Mouse (Mus musculus): ENCODE results near the gene Pax7. TPM values are rescaled to one million over a fixed set of nuclear protein-coding genes. Genes with fewer than 3 reads are reported as not detected.

The Pax7 gene
- polyA plus RNA-seq, 1 experiment from 2014 or later = 2.6 TPM

Other genes starting within 250 kb of the Pax7 start
- not detected in 2 replicates for gene Gm21969, start 230.3 kb downstream of the Pax7 start, polyA plus RNA-seq (2015; fragmentation: Nextera tagmentation; extraction: Ambion mirVana)
- gene Aldh4a1, start 210.7 kb downstream of the Pax7 start, polyA plus RNA-seq (2015; fragmentation: Nextera tagmentation; extraction: Ambion mirVana) = 37.1 and 37.7 TPM in 2 replicates
- gene Tas1r2, start 180.0 kb downstream of the Pax7 start, polyA plus RNA-seq (2015; fragmentation: Nextera tagmentation; extraction: Ambion mirVana) = 0.07 TPM in 1 of 2 replicates, not detected in the other
- 0.53 and 0.60 TPM in 2 replicates for gene Klhdc7a, start 134.5 kb upstream of the Pax7 start, polyA plus RNA-seq (2015; fragmentation: Nextera tagmentation; extraction: Ambion mirVana)